ENCODE assay signal across 25 mouse cellular contexts in genomic region chr8:123504591-123505195, GRCm38 (mm10). TPM values are rescaled to one million over a fixed set of nuclear protein-coding genes. Genes with fewer than 3 reads are reported as not detected.
DNase-seq lines count a peak whose midpoint lies in the region; ATAC-seq lines count a peak whose summit lies in the region.
"Had no signal": no experiment of that assay in that cellular context is flagged by ENCODE, and none has a peak within 500 bp of the region (broad histone marks: within the 10 kb centered on the region; RNA-seq: fewer than 3 reads in every experiment).

No protein-coding gene starts in this region.

- H3K36me3 ChIP-seq in hindbrain, embryonic 15.5 days = peaks cover 86% of the 10 kb centered on the region
- H3K36me3 ChIP-seq in hindbrain, embryonic 14.5 days (replicated peaks; ENCODE audit: control insufficient read depth, insufficient read depth) = peaks cover 100% of the 10 kb centered on the region
- H3K36me3 ChIP-seq in midbrain, embryonic 13.5 days = peaks cover 100% of the 10 kb centered on the region
- H3K36me3 ChIP-seq in midbrain, embryonic 10.5 days = peaks cover 100% of the 10 kb centered on the region

- H3K4me1 ChIP-seq in hindbrain, embryonic 15.5 days (replicated peaks) = no peaks in the 10 kb centered on the region
- no peaks in the 10 kb centered on the region for H3K4me1 ChIP-seq in hindbrain, embryonic 14.5 days (replicated peaks; ENCODE audit: control insufficient read depth, insufficient read depth, low read length)
- H3K4me1 ChIP-seq in midbrain, embryonic 13.5 days (replicated peaks) = no peaks in the 10 kb centered on the region
- no peaks in the 10 kb centered on the region for H3K4me1 ChIP-seq in midbrain, embryonic 10.5 days
- H3K4me1 ChIP-seq: embryonic facial prominence, embryonic 15.5 days; heart, embryonic 13.5 days; liver, embryonic 13.5 days had no signal

- peak overlapping the region; percentile 20; the same call in 1 of the 2 replicates for H3K27ac ChIP-seq in hindbrain, embryonic 15.5 days (replicated peaks)
- H3K27ac ChIP-seq in hindbrain, embryonic 14.5 days = no peak overlapping the region
- H3K27ac ChIP-seq in midbrain, embryonic 13.5 days = 0 out of 2 replicates have a peak overlapping the region, but pooled peaks have one; percentile 14
- no peak overlapping the region for H3K27ac ChIP-seq in midbrain, embryonic 10.5 days (replicated peaks)
- H3K27ac ChIP-seq: embryonic facial prominence, embryonic 15.5 days; heart, adult 2 months; heart, embryonic 13.5 days; left cerebral cortex, adult 2 months; liver, embryonic 13.5 days; stomach, postnatal 0 days had no signal

- H3K4me2 ChIP-seq in hindbrain, embryonic 15.5 days = no peak overlapping the region
- H3K4me2 ChIP-seq in hindbrain, embryonic 14.5 days (replicated peaks) = no peak overlapping the region
- no peak overlapping the region for H3K4me2 ChIP-seq in midbrain, embryonic 13.5 days (replicated peaks)
- H3K4me2 ChIP-seq: embryonic facial prominence, embryonic 15.5 days; heart, embryonic 13.5 days; liver, embryonic 13.5 days had no signal

- H3K27me3 ChIP-seq in hindbrain, embryonic 15.5 days = no peaks in the 10 kb centered on the region
- H3K27me3 ChIP-seq in hindbrain, embryonic 14.5 days (ENCODE audit: control insufficient read depth, insufficient read depth, low read length) = no peaks in the 10 kb centered on the region
- no peaks in the 10 kb centered on the region for H3K27me3 ChIP-seq in midbrain, embryonic 13.5 days
- H3K27me3 ChIP-seq in midbrain, embryonic 10.5 days (ENCODE audit: low read depth, poor library complexity, severe bottlenecking) = no peaks in the 10 kb centered on the region
- H3K27me3 ChIP-seq: CH12.LX; embryonic facial prominence, embryonic 15.5 days; heart, embryonic 13.5 days; liver, embryonic 13.5 days had no signal

- no peak for DNase-seq in hindbrain, embryonic 14.5 days (ENCODE audit: low spot score)
- DNase-seq in midbrain, embryonic 10.5 days (ENCODE audit: low spot score) = no peak
- peak; percentile 63 for DNase-seq in ES-CJ7 (ENCODE audit: low read depth, low spot score)
- peak; percentile 56 for DNase-seq in ZHBTc4 (ENCODE audit: low read depth, low spot score)
- no peak for DNase-seq in layer of hippocampus, adult 9-10 months (ENCODE audit: low spot score)
- DNase-seq: adrenal gland, postnatal 25 days; cerebellum, adult 11 months; cerebellum, adult 9-11 months; gastrocnemius, postnatal 36 days; heart, adult 2 months; heart, postnatal 14 days; layer of hippocampus, adult 9-11 months; liver, embryonic 13.5 days; lung, adult 2 months; lung, postnatal 14 days; right cerebral cortex, postnatal 14 days; thymus, postnatal 14 days had no signal

- H3K9ac ChIP-seq in hindbrain, embryonic 15.5 days = no peak overlapping the region
- no peak overlapping the region for H3K9ac ChIP-seq in hindbrain, embryonic 14.5 days
- H3K9ac ChIP-seq in midbrain, embryonic 13.5 days (replicated peaks) = no peak overlapping the region
- H3K9ac ChIP-seq: embryonic facial prominence, embryonic 15.5 days; heart, embryonic 13.5 days; liver, embryonic 13.5 days had no signal

- 87% methylated on average over 9 of the region's 9 CpGs for WGBS in hindbrain, embryonic 15.5 days
- 91% methylated on average over 9 of the region's 9 CpGs for WGBS in hindbrain, embryonic 14.5 days
- 92% methylated on average over 9 of the region's 9 CpGs for whole genome bisulfite sequencing in midbrain, embryonic 13.5 days
- WGBS in midbrain, embryonic 10.5 days = 89% methylated on average over 9 of the region's 9 CpGs

- no peaks in the 10 kb centered on the region for H3K9me3 ChIP-seq in hindbrain, embryonic 15.5 days
- no peaks in the 10 kb centered on the region for H3K9me3 ChIP-seq in hindbrain, embryonic 14.5 days (ENCODE audit: control insufficient read depth, low read length)
- H3K9me3 ChIP-seq in midbrain, embryonic 13.5 days = no peaks in the 10 kb centered on the region
- peaks cover 9% of the 10 kb centered on the region; the same call in 1 of the 2 replicates for H3K9me3 ChIP-seq in midbrain, embryonic 10.5 days (replicated peaks)
- H3K9me3 ChIP-seq: embryonic facial prominence, embryonic 15.5 days; heart, embryonic 13.5 days had no signal

- no peak overlapping the region for H3K4me3 ChIP-seq in hindbrain, embryonic 15.5 days
- no peak overlapping the region for H3K4me3 ChIP-seq in hindbrain, embryonic 14.5 days (replicated peaks; ENCODE audit: low read length)
- H3K4me3 ChIP-seq in midbrain, embryonic 13.5 days (replicated peaks) = no peak overlapping the region
- no peak overlapping the region for H3K4me3 ChIP-seq in midbrain, embryonic 10.5 days
- H3K4me3 ChIP-seq: embryonic facial prominence, embryonic 15.5 days; heart, adult 2 months; heart, embryonic 13.5 days; left cerebral cortex, adult 2 months; liver, embryonic 13.5 days had no signal

- no peak for ATAC-seq in hindbrain, embryonic 15.5 days (ENCODE audit: low FRiP score, low read depth)
- ATAC-seq in hindbrain, embryonic 14.5 days (ENCODE audit: low FRiP score) = no peak
- peak; percentile 34; the same call in 1 of the 2 replicates for ATAC-seq in midbrain, embryonic 13.5 days
- ATAC-seq: intestine, postnatal 0 days had no signal

RNA-seq across cellular contexts. Expression of gene Dbndd1, which starts 10.6 kb away (rescaled TPM):
- polyA plus RNA-seq in hindbrain, embryonic 15.5 days (2015; fragmentation: Nextera tagmentation; extraction: Ambion mirVana) = 80.1 and 90.3 TPM in 2 replicates
- 91.3 and 92.0 TPM in 2 replicates for polyA plus RNA-seq in hindbrain, embryonic 14.5 days (2014; fragmentation: Nextera tagmentation; extraction: Ambion mirVana)
- 88.8 and 93.3 TPM in 2 replicates for polyA plus RNA-seq in midbrain, embryonic 13.5 days (2015; fragmentation: Nextera tagmentation; extraction: Ambion mirVana)
- polyA plus RNA-seq in midbrain, embryonic 10.5 days (2016; fragmentation: Nextera tagmentation; extraction: Ambion mirVana) = 19.0 and 26.7 TPM in 2 replicates

RNA-seq across cellular contexts. Expression of gene Gas8, which starts 13.9 kb away (rescaled TPM):
- polyA plus RNA-seq in hindbrain, embryonic 15.5 days (2015; fragmentation: Nextera tagmentation; extraction: Ambion mirVana) = 39.0 and 43.3 TPM in 2 replicates
- polyA plus RNA-seq in hindbrain, embryonic 14.5 days (2014; fragmentation: Nextera tagmentation; extraction: Ambion mirVana) = 37.5 and 38.8 TPM in 2 replicates
- 40.8 and 44.3 TPM in 2 replicates for polyA plus RNA-seq in midbrain, embryonic 13.5 days (2015; fragmentation: Nextera tagmentation; extraction: Ambion mirVana)
- 42.5 and 43.0 TPM in 2 replicates for polyA plus RNA-seq in midbrain, embryonic 10.5 days (2016; fragmentation: Nextera tagmentation; extraction: Ambion mirVana)

RNA-seq across cellular contexts. Expression of gene Afg3l1, which starts 27.0 kb away (rescaled TPM):
- polyA plus RNA-seq in hindbrain, embryonic 15.5 days (2015; fragmentation: Nextera tagmentation; extraction: Ambion mirVana) = 49.9 and 52.9 TPM in 2 replicates
- polyA plus RNA-seq in hindbrain, embryonic 14.5 days (2014; fragmentation: Nextera tagmentation; extraction: Ambion mirVana) = 31.6 and 36.5 TPM in 2 replicates
- polyA plus RNA-seq in midbrain, embryonic 13.5 days (2015; fragmentation: Nextera tagmentation; extraction: Ambion mirVana) = 59.3 and 62.1 TPM in 2 replicates
- polyA plus RNA-seq in midbrain, embryonic 10.5 days (2016; fragmentation: Nextera tagmentation; extraction: Ambion mirVana) = 69.3 and 74.2 TPM in 2 replicates

Comparison
In these comparisons a context has a peak if more than half of its experiments do, and no peak if none do; other contexts are left out.
1. H3K27ac ChIP-seq: peak in hindbrain, embryonic 15.5 days (single experiment) and midbrain, embryonic 13.5 days (single experiment); none in hindbrain, embryonic 14.5 days (single experiment) and midbrain, embryonic 10.5 days (single experiment).
2. DNase-seq: peak in ES-CJ7 (single experiment) and ZHBTc4 (single experiment); none in hindbrain, embryonic 14.5 days (single experiment), midbrain, embryonic 10.5 days (single experiment) and layer of hippocampus, adult 9-10 months (single experiment).